Mouse (Mus musculus): Measurements from ENCODE around the gene Scml2.
"Not testable (repeated sequence)": the region's sequence is repeated elsewhere in the genome, so short reads cannot be mapped to it uniquely, and the experiment has no call there.

Scml2 gene

GRCm38 (mm10) chrX:161116893-161117292 lies at the start of gene Scml2:
Gene Scml2, plus strand, starts transcription at chrX:161117193.
- in situ Hi-C loops (cut with MboI, MseI), result not testable (repeated sequence)

- in situ Hi-C loops (cut with MboI, MseI), result not testable (repeated sequence)
Observed at GRCm38 (mm10) chrX:161075576-161075975, 41.4 kb upstream of the Scml2 start.

- in situ Hi-C loops (cut with MboI, MseI), result no loop called here
Observed at GRCm38 (mm10) chrX:161162314-161163068, 45.5 kb downstream of the Scml2 start.

GRCm38 (mm10) chrX:161163069-161163416 lies 46.0 kb downstream of the Scml2 start:
- in situ Hi-C loops (cut with MboI, MseI), result no loop called here

GRCm38 (mm10) chrX:161287156-161287555 lies 170.2 kb downstream of the Scml2 start, which contains the start of gene Gm15262:
Gene Gm15262, plus strand, starts transcription at chrX:161287456.
- in situ Hi-C loops (cut with MboI, MseI), result not testable (repeated sequence)
